Mouse (Mus musculus): ENCODE measurements around the gene Tmem130.

DNA sequence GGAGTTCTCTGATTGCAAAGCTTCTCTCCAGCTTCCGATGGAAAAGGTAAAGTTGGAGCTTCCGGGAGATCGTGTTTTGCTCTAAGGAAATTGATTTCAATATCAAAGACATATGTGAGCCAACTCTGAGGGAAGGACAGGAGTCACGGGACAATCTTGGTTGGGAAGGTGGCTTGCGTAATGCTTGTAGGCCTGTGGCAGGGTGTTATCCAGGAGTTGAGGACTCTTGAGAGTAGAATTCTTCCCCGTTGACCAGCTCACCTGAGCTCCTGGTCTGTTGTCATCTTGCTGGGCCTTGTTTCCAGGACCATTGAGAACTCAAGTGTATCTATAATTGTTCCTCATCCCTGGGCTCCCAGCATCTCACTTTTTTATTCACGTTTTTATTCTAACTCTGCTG, 35.5 kb upstream of the Tmem130 start:
- TF ChIP-seq POLR2A (IDR thresholded peaks at IDR 0.05; ENCODE audit: control insufficient read depth, low read depth, low read length), result no peak
- no peak for TF ChIP-seq CTCF (IDR thresholded peaks at IDR 0.05; ENCODE audit: control insufficient read depth, insufficient read depth, insufficient replicate concordance, low read depth, low read length)
